Mouse (Mus musculus) midbrain, embryonic 11.5 days (tissue): ENCODE measurements around the gene Krtap28-13. TPM values are rescaled to one million over a fixed set of nuclear protein-coding genes. Genes with fewer than 3 reads are reported as not detected.

Experiments used
- ATAC-seq: fragments of 200-750 bp; cut with Nextera tagmentation; 2 replicates; pipeline ENCODE4 v1.8.0; 2017; ENCODE audit warnings: moderate TSS enrichment, moderate library complexity; ENCODE audit not compliant: low FRiP score
- DNase-seq: peaks from one replicate; pipeline ENCODE4 v3.0.0; 2015; ENCODE audit warnings: low spot score; ENCODE audit errors: missing footprints
- H3K27ac ChIP-seq: fragments of 300-500 bp; sonication (generic); 2 replicates; pipeline ENCODE4 v1.5.1; 2014; ENCODE audit warnings: low read depth, low read length
- H3K27me3 ChIP-seq: fragments of 300-500 bp; sonication (generic); 2 replicates; pipeline ENCODE4 v1.6.1; 2014; ENCODE audit warnings: mild to moderate bottlenecking, low read length, moderate library complexity, mixed read lengths; ENCODE audit not compliant: control insufficient read depth, insufficient read depth
- H3K36me3 ChIP-seq: fragments of 300-500 bp; sonication (generic); 2 replicates; pipeline ENCODE4 v1.6.1; 2014; ENCODE audit warnings: mild to moderate bottlenecking, low read length, moderate library complexity, mixed read lengths; ENCODE audit not compliant: control insufficient read depth, insufficient read depth
- H3K4me1 ChIP-seq: fragments of 300-500 bp; sonication (generic); 2 replicates; pipeline ENCODE4 v1.6.1; 2014; ENCODE audit warnings: low read length; ENCODE audit not compliant: control insufficient read depth, insufficient read depth
- H3K4me2 ChIP-seq: fragments of 300-500 bp; sonication (generic); 2 replicates; pipeline ENCODE4 v1.6.1; 2014; ENCODE audit warnings: mild to moderate bottlenecking, moderate library complexity
- H3K4me3 ChIP-seq: fragments of 300-500 bp; sonication (generic); 2 replicates; pipeline ENCODE4 v1.5.1; 2014; ENCODE audit warnings: low read depth, low read length
- H3K9ac ChIP-seq: fragments of 300-500 bp; sonication (generic); 2 replicates; pipeline ENCODE4 v1.6.1; 2014; ENCODE audit warnings: low read length
- H3K9me3 ChIP-seq: fragments of 300-500 bp; sonication (generic); 2 replicates; pipeline ENCODE4 v1.6.1; 2016; ENCODE audit warnings: low read length; ENCODE audit not compliant: control insufficient read depth
- WGBS: fragments of 180-500 bp; shearing (Covaris S2); extraction: QIAGEN DNeasy Blood & Tissue Kit; methylation state at CpG from one replicate; pipeline ENCODE4 v1.1.7; 2014; 5-methylcytosine and 5-hydroxymethylcytosine counted together
- polyA plus RNA-seq: library from polyadenylated mRNA; unstranded; fragments of >200 nt; fragmentation: Nextera tagmentation; extraction: Ambion mirVana; gene quantifications from 2 replicates; pipeline ENCODE4 v1.2.1, GENCODE M21; 2014

Krtap28-13 gene
- polyA plus RNA-seq, 1 experiment from 2014 or later: not detected

DNA sequence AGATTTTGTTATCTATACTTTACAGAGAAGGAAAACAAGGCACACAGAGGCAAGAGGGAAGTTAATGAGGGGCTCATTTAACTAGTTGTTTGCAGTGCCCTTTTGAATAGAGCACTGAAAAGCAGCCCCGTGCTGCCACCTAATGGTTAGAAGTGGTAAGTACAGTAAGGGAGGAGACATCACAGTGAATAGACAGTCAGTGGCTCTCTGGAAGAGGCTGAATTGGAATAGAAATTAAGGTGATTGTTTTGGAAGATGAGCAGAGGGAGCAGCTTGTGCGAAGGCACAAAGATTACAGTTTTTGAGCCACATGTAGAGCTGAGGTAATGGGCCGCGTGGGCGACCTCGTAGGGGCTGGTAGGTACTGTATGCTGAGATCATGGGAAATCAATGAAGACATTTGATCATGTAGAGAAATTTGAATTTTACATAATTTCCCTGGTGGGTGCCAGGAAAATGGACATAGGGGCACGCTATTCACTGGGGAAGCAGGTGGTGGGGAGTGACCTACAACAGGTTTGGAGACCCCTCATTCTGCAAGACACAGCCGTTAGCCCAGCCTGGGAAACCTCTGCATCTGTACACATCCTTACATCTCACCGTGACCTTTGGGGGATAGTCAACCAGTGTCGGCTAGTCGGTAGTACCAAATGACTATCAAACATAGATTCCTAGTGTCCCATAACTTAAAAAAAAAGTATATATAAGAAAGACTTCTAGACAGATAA is 15.6 kb downstream of the Krtap28-13 start:
- peak overlapping the region; percentile 47 for H3K9ac ChIP-seq
- ATAC-seq: peak; percentile 89

DNA sequence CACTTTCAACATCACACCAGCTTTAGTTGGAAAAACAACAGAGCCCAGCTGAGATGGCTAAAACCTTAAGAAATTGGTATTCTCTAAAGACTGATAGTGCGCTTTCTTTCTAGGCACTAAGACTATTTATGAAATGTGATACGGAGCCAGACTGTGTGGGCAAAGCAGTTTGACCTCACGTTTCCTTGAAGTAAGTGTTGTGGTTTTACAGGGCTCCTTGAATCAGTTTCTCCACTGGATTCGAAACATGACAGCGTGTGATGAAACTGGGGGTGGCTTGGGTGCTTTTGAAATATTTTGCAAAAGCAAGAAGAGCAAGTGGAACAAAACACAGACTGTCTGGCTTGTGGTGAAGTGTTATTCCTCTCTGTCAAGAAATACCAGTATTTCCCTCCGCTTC is 16.3 kb downstream of the Krtap28-13 start:
- Histone ChIP-seq H3K4me3 (no peak overlapping the region), H3K9me3 (no peaks in the 10 kb centered on the region), H3K36me3 (no peaks in the 10 kb centered on the region), H3K4me2 (no peak overlapping the region), H3K4me1 (no peaks in the 10 kb centered on the region), H3K27ac (no peak overlapping the region), H3K9ac (no peak overlapping the region), H3K27me3 (no peaks in the 10 kb centered on the region)
- ATAC-seq (no peak), DNase-seq (peak; percentile 26)
- 80% methylated on average over 6 of the region's 6 CpGs for WGBS

More for the DNA sequence above, 15.6 kb downstream of the Krtap28-13 start:
- Histone ChIP-seq H3K27me3 (no peaks in the 10 kb centered on the region), H3K27ac (no peak overlapping the region), H3K36me3 (no peaks in the 10 kb centered on the region), H3K9me3 (no peaks in the 10 kb centered on the region), H3K4me2 (peak overlapping the region; percentile 23; the same call in 1 of the 2 replicates), H3K4me3 (no peak overlapping the region), H3K4me1 (no peaks in the 10 kb centered on the region)
- WGBS: 46% methylated on average over 11 of the region's 11 CpGs
- peak; percentile 94 for DNase-seq

DNA sequence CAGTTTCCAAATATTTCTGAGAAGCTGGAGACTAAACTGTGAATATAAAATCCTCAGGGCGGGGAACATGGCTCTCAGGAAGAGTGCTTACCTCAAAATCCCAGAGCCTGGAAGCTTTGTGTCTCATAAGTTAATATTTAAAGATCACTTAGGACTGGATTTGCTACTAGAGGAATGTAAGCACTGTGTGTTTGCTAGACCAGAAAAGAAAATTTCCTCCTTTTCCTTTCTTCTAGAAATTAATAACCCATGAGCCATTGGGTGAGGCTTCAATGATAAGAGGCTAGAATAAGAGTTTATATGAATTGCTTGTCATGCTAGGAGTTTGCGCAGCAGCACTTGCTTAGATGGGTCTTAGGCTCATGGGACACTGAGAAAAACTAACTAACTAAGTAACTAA is 24.1 kb downstream of the Krtap28-13 start:
- H3K4me2 ChIP-seq: no peak overlapping the region
- no peaks in the 10 kb centered on the region for H3K27me3 ChIP-seq
- H3K4me1 ChIP-seq: no peaks in the 10 kb centered on the region
- ATAC-seq (no peak), DNase-seq (peak; percentile 23)
- H3K27ac ChIP-seq: no peak overlapping the region
- no peak overlapping the region for H3K9ac ChIP-seq
- no peak overlapping the region for H3K4me3 ChIP-seq
- no peaks in the 10 kb centered on the region for H3K36me3 ChIP-seq
- H3K9me3 ChIP-seq: no peaks in the 10 kb centered on the region
- WGBS: 82% methylated on average over 2 of the region's 2 CpGs

DNA sequence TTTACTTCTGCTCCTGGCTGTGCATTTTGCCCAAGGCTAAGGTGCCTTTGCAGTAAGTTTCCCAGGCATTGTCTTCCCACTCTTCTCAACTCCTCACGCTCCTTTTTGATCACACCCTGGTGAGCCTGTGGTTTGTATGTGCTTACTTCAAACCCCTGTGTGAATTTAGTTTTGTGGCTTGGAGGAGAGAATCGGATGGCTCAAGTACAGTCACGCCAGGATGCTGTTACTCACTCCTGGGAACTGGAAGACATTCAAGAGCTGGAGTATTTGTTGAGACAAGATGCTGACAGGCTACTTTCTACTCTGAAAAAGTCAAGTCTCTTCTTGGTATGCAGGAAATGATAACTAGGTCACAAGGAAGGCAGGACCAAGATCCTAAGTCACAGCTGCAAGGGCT is 30.5 kb downstream of the Krtap28-13 start:
- Histone ChIP-seq H3K27ac (no peak overlapping the region), H3K36me3 (no peaks in the 10 kb centered on the region), H3K27me3 (no peaks in the 10 kb centered on the region), H3K4me3 (no peak overlapping the region), H3K4me1 (no peaks in the 10 kb centered on the region), H3K4me2 (no peak overlapping the region), H3K9me3 (no peaks in the 10 kb centered on the region), H3K9ac (no peak overlapping the region)
- ATAC-seq (no peak), DNase-seq (no peak)
- WGBS: 88% methylated on average over 3 of the region's 3 CpGs

GRCm38 (mm10) chr1:83096935-83097334 is 36.2 kb downstream of the Krtap28-13 start:
- H3K9me3 ChIP-seq: no peaks in the 10 kb centered on the region
- no peaks in the 10 kb centered on the region for H3K27me3 ChIP-seq
- no peaks in the 10 kb centered on the region for H3K36me3 ChIP-seq
- no peak for ATAC-seq
- no peak overlapping the region for H3K27ac ChIP-seq
- H3K4me1 ChIP-seq: no peaks in the 10 kb centered on the region
- no peak overlapping the region for H3K4me3 ChIP-seq
- H3K4me2 ChIP-seq: no peak overlapping the region
- no peak for DNase-seq
- H3K9ac ChIP-seq: no peak overlapping the region
- WGBS: 78% methylated on average over 4 of the region's 4 CpGs

- Histone ChIP-seq H3K9me3 (no peaks in the 10 kb centered on the region), H3K36me3 (no peaks in the 10 kb centered on the region), H3K4me2 (no peak overlapping the region), H3K27ac (no peak overlapping the region), H3K4me1 (no peaks in the 10 kb centered on the region), H3K9ac (no peak overlapping the region), H3K4me3 (no peak overlapping the region), H3K27me3 (no peaks in the 10 kb centered on the region)
- WGBS: 91% methylated on average over 2 of the region's 2 CpGs
- DNase-seq (no peak), ATAC-seq (no peak)
Observed at GRCm38 (mm10) chr1:83099160-83099559, 38.4 kb downstream of the Krtap28-13 start.

DNA sequence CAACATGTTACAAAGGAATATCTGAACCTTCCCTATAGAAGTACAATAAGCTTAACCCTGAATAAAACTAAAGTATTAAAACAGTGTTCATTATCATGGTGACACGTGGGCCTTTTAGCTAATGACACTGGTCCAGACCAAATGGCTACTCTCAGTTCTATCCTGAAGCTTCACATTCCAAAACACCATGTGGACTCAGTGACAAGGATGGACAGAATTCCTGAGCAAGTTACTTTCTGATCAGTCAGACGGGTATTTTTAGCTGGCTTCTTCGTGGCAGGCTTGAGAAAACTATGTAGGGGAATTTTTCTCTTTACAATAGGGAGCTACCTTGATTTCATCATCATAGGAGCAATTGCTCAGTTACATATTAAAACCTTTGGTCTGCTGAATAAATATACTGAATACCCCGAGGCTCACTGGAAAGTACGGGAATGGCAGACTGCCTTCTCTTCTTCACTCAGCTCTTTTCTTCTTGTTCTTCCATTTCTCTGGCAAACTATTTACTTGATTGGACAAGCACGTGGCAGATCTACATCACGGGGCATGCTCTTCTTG is 38.9 kb downstream of the Krtap28-13 start:
- no peak overlapping the region for H3K4me2 ChIP-seq
- H3K27me3 ChIP-seq: no peaks in the 10 kb centered on the region
- no peak for DNase-seq
- no peaks in the 10 kb centered on the region for H3K4me1 ChIP-seq
- no peaks in the 10 kb centered on the region for H3K36me3 ChIP-seq
- no peak overlapping the region for H3K27ac ChIP-seq
- no peak for ATAC-seq
- 82% methylated on average over 7 of the region's 7 CpGs for WGBS
- H3K9ac ChIP-seq: no peak overlapping the region
- H3K9me3 ChIP-seq: no peaks in the 10 kb centered on the region
- H3K4me3 ChIP-seq: no peak overlapping the region

DNA sequence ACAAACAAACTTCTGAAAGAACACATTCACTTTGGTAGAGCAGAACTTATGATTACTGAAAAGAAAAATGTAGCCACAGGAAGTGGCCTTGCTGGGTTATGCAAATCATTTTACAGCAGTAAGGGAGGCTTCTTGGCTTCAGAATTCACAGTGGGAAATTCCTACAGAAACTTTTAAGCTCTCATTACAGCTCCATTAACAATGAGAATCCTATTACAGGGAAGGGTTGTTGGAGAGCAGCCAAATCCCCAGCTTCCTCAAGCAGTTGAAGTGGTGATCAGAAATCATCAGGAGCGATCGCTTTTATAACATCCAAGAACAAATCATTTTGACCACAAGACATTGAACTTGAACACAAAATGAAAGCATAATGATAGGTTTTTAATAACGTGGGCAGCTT is 41.2 kb downstream of the Krtap28-13 start:
- H3K4me3 ChIP-seq: no peak overlapping the region
- H3K36me3 ChIP-seq: no peaks in the 10 kb centered on the region
- no peaks in the 10 kb centered on the region for H3K9me3 ChIP-seq
- 72% methylated on average over 3 of the region's 3 CpGs for WGBS
- no peak overlapping the region for H3K27ac ChIP-seq
- ATAC-seq: no peak
- no peak for DNase-seq
- H3K27me3 ChIP-seq: no peaks in the 10 kb centered on the region
- no peak overlapping the region for H3K4me2 ChIP-seq
- no peaks in the 10 kb centered on the region for H3K4me1 ChIP-seq
- H3K9ac ChIP-seq: no peak overlapping the region

- Histone ChIP-seq H3K4me2 (no peak overlapping the region), H3K9ac (no peak overlapping the region), H3K4me1 (no peaks in the 10 kb centered on the region), H3K4me3 (no peak overlapping the region), H3K36me3 (no peaks in the 10 kb centered on the region), H3K27me3 (no peaks in the 10 kb centered on the region), H3K27ac (no peak overlapping the region), H3K9me3 (no peaks in the 10 kb centered on the region)
- DNase-seq: no peak
- whole genome bisulfite sequencing: 72% methylated on average over 1 of the region's 1 CpGs
- no peak for ATAC-seq
Observed at GRCm38 (mm10) chr1:83105464-83105863, 44.7 kb downstream of the Krtap28-13 start.
